Mouse (Mus musculus): ENCODE measurements around the gene Gm7942.
"Not testable (repeated sequence)": the region's sequence is repeated elsewhere in the genome, so short reads cannot be mapped to it uniquely, and the experiment has no call there.

Gm7942 gene

DNA sequence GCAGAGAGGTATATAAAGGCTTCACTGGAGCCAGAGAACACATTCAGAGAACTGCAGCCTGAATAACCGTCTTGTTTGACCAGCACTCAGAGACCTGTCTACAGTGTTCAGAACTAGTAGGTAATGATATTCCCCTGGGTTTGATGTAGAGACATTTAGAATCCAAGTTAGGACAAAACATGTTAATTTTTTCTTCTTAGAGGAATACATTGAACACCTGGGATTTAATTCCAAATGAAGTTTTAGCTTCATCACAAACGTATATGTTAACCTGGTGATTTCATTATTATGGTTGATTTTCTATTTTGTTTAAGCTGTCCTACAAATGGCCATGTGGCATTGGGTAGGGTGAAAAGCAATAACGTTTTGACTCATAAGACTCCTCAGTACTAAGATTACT is at the start of gene Gm7942:
Gene Gm7942 (plus strand): TSS at position 301 of the 400 bp plus-strand sequence.
- not testable (repeated sequence) for DNase-seq (ENCODE audit: low spot score in 2 of 2)
